Mouse (Mus musculus): ENCODE measurements around the gene Nubpl. TPM values are rescaled to one million over a fixed set of nuclear protein-coding genes. Genes with fewer than 3 reads are reported as not detected.

The Nubpl gene
- polyA plus RNA-seq, 1 experiment from 2014 or later: 16.3 TPM

GRCm38 (mm10) chr12:52298683-52299082 is 201.1 kb downstream of the Nubpl start:
- Histone ChIP-seq H3K4me3 (ENCODE audit: low read depth, low read length) (no peak overlapping the region), H3K27ac (ENCODE audit: low read depth) (no peak overlapping the region), H3K9me3 (ENCODE audit: low read depth, low read length) (no peaks in the 10 kb centered on the region), H3K4me1 (ENCODE audit: insufficient read depth) (no peaks in the 10 kb centered on the region), H3K9ac (no peak overlapping the region), H3K4me2 (no peak overlapping the region), H3K36me3 (ENCODE audit: insufficient read depth) (no peaks in the 10 kb centered on the region), H3K27me3 (ENCODE audit: insufficient read depth, low read length) (no peaks in the 10 kb centered on the region)
- no peak for TF ChIP-seq CTCF (IDR thresholded peaks at IDR 0.05; ENCODE audit: low read depth)
- no peak for ATAC-seq (ENCODE audit: insufficient read depth)
- WGBS: 43% methylated on average over 1 of the region's 1 CpGs
- no peak for DNase-seq

- Histone ChIP-seq H3K27me3 (ENCODE audit: insufficient read depth, low read length) (no peaks in the 10 kb centered on the region), H3K4me1 (ENCODE audit: insufficient read depth) (no peaks in the 10 kb centered on the region), H3K4me3 (ENCODE audit: low read depth, low read length) (no peak overlapping the region), H3K36me3 (ENCODE audit: insufficient read depth) (no peaks in the 10 kb centered on the region), H3K27ac (ENCODE audit: low read depth) (no peak overlapping the region), H3K4me2 (no peak overlapping the region), H3K9ac (no peak overlapping the region), H3K9me3 (ENCODE audit: low read depth, low read length) (no peaks in the 10 kb centered on the region)
- TF ChIP-seq CTCF (IDR thresholded peaks at IDR 0.05; ENCODE audit: low read depth): no peak
- 82% methylated on average over 2 of the region's 2 CpGs for WGBS
- no peak for DNase-seq
- no peak for ATAC-seq (ENCODE audit: insufficient read depth)
Measured at GRCm38 (mm10) chr12:52302961-52303360, 205.4 kb downstream of the Nubpl start.

GRCm38 (mm10) chr12:52306348-52306747 is 208.8 kb downstream of the Nubpl start:
- DNase-seq: peak; percentile 95
- Histone ChIP-seq H3K27me3 (ENCODE audit: insufficient read depth, low read length) (no peaks in the 10 kb centered on the region), H3K4me2 (no peak overlapping the region), H3K4me1 (ENCODE audit: insufficient read depth) (no peaks in the 10 kb centered on the region), H3K9ac (no peak overlapping the region), H3K4me3 (ENCODE audit: low read depth, low read length) (no peak overlapping the region), H3K36me3 (ENCODE audit: insufficient read depth) (no peaks in the 10 kb centered on the region), H3K9me3 (ENCODE audit: low read depth, low read length) (no peaks in the 10 kb centered on the region), H3K27ac (ENCODE audit: low read depth) (no peak overlapping the region)
- ATAC-seq (ENCODE audit: insufficient read depth): peak; percentile 93
- WGBS: 40% methylated on average over 7 of the region's 7 CpGs
- peak; percentile 50 for TF ChIP-seq CTCF (IDR thresholded peaks at IDR 0.05; ENCODE audit: low read depth)

- no peaks in the 10 kb centered on the region for H3K36me3 ChIP-seq (ENCODE audit: insufficient read depth)
- H3K9me3 ChIP-seq (ENCODE audit: low read depth, low read length): no peaks in the 10 kb centered on the region
- ATAC-seq (ENCODE audit: insufficient read depth) (no peak), DNase-seq (no peak)
- 55% methylated on average over 10 of the region's 10 CpGs for WGBS
- H3K4me3 ChIP-seq (ENCODE audit: low read depth, low read length): no peak overlapping the region
- H3K27ac ChIP-seq (ENCODE audit: low read depth): no peak overlapping the region; the same call in 1 of the 2 replicates
- no peak for TF ChIP-seq CTCF (IDR thresholded peaks at IDR 0.05; ENCODE audit: low read depth)
- H3K9ac ChIP-seq: no peak overlapping the region
- H3K4me1 ChIP-seq (ENCODE audit: insufficient read depth): no peaks in the 10 kb centered on the region
- no peaks in the 10 kb centered on the region for H3K27me3 ChIP-seq (ENCODE audit: insufficient read depth, low read length)
- no peak overlapping the region for H3K4me2 ChIP-seq
Measured at GRCm38 (mm10) chr12:52307331-52307982, 209.9 kb downstream of the Nubpl start.

- Histone ChIP-seq H3K4me1 (ENCODE audit: insufficient read depth) (no peaks in the 10 kb centered on the region), H3K27ac (ENCODE audit: low read depth) (no peak overlapping the region), H3K9ac (no peak overlapping the region), H3K36me3 (ENCODE audit: insufficient read depth) (no peaks in the 10 kb centered on the region), H3K27me3 (ENCODE audit: insufficient read depth, low read length) (no peaks in the 10 kb centered on the region), H3K4me3 (ENCODE audit: low read depth, low read length) (no peak overlapping the region), H3K4me2 (no peak overlapping the region), H3K9me3 (ENCODE audit: low read depth, low read length) (no peaks in the 10 kb centered on the region)
- no peak for ATAC-seq (ENCODE audit: insufficient read depth)
- DNase-seq: peak; percentile 27
- no peak for TF ChIP-seq CTCF (IDR thresholded peaks at IDR 0.05; ENCODE audit: low read depth)
- WGBS: 72% methylated on average over 7 of the region's 7 CpGs
Measured at GRCm38 (mm10) chr12:52308628-52309027, 211.1 kb downstream of the Nubpl start.

- no peak overlapping the region for H3K4me3 ChIP-seq (ENCODE audit: low read depth, low read length)
- DNase-seq (no peak), ATAC-seq (ENCODE audit: insufficient read depth) (no peak)
- no peak overlapping the region for H3K4me2 ChIP-seq
- H3K27me3 ChIP-seq (ENCODE audit: insufficient read depth, low read length): no peaks in the 10 kb centered on the region
- H3K36me3 ChIP-seq (ENCODE audit: insufficient read depth): no peaks in the 10 kb centered on the region
- no peak overlapping the region for H3K9ac ChIP-seq
- WGBS: 85% methylated on average over 3 of the region's 3 CpGs
- H3K4me1 ChIP-seq (ENCODE audit: insufficient read depth): no peaks in the 10 kb centered on the region
- no peaks in the 10 kb centered on the region for H3K9me3 ChIP-seq (ENCODE audit: low read depth, low read length)
- TF ChIP-seq CTCF (IDR thresholded peaks at IDR 0.05; ENCODE audit: low read depth): no peak
- H3K27ac ChIP-seq (ENCODE audit: low read depth): no peak overlapping the region
Measured at GRCm38 (mm10) chr12:52314818-52315217, 217.3 kb downstream of the Nubpl start.

- no peak for ATAC-seq (ENCODE audit: insufficient read depth)
- TF ChIP-seq CTCF (IDR thresholded peaks at IDR 0.05; ENCODE audit: low read depth): no peak
Measured at GRCm38 (mm10) chr12:52317635-52318034, 220.1 kb downstream of the Nubpl start.

More at GRCm38 (mm10) chr12:52317635-52318034, 220.1 kb downstream of the Nubpl start:
- no peaks in the 10 kb centered on the region for H3K36me3 ChIP-seq (ENCODE audit: insufficient read depth)
- H3K4me2 ChIP-seq: no peak overlapping the region
- no peak overlapping the region for H3K9ac ChIP-seq
- no peaks in the 10 kb centered on the region for H3K27me3 ChIP-seq (ENCODE audit: insufficient read depth, low read length)
- 52% methylated on average over 6 of the region's 6 CpGs for WGBS
- no peak overlapping the region for H3K4me3 ChIP-seq (ENCODE audit: low read depth, low read length)
- no peak overlapping the region for H3K27ac ChIP-seq (ENCODE audit: low read depth)
- no peak for DNase-seq
- no peaks in the 10 kb centered on the region for H3K9me3 ChIP-seq (ENCODE audit: low read depth, low read length)
- H3K4me1 ChIP-seq (ENCODE audit: insufficient read depth): no peaks in the 10 kb centered on the region
